Mouse (Mus musculus): ENCODE measurements around the gene Cttnbp2nl.

GRCm38 (mm10) chr3:105036281-105036847 is 16.6 kb downstream of the Cttnbp2nl start:
- TF ChIP-seq POLR2A (IDR thresholded peaks at IDR 0.05; ENCODE audit: borderline replicate concordance, extremely low read depth, insufficient read depth, insufficient read length, poor library complexity, severe bottlenecking), result no peak
- TF ChIP-seq CTCF (IDR thresholded peaks at IDR 0.05; ENCODE audit: borderline replicate concordance, extremely low read depth, insufficient read depth, insufficient read length), result no peak
